Comparison of ENCODE assay signal across 8 mouse cellular contexts in genomic region chr13:31800581-31801576, GRCm38 (mm10). TPM values are rescaled to one million over a fixed set of nuclear protein-coding genes. Genes with fewer than 3 reads are reported as not detected.
DNase-seq lines count a peak whose midpoint lies in the region; ATAC-seq and TF ChIP-seq lines count a peak whose summit lies in the region.

No protein-coding gene starts in this region.

- H3K4me2 ChIP-seq in forebrain, embryonic 14.5 days (ENCODE audit: low read length): peak overlapping the region; percentile 55
- peak overlapping the region; percentile 66 for H3K4me2 ChIP-seq in heart, postnatal 0 days (ENCODE audit: low read depth, low read length)
- peak overlapping the region; percentile 44 for H3K4me2 ChIP-seq in liver, embryonic 15.5 days
- H3K4me2 ChIP-seq in neural tube, embryonic 12.5 days (replicated peaks): peak overlapping the region; percentile 64

- under 1% methylated on average over 31 of the region's 43 CpGs for WGBS in forebrain, embryonic 14.5 days
- WGBS in heart, postnatal 0 days: 4% methylated on average over 43 of the region's 43 CpGs
- 1% methylated on average over 43 of the region's 43 CpGs for WGBS in liver, embryonic 15.5 days (ENCODE audit: insufficient replicate concordance)
- WGBS in neural tube, embryonic 12.5 days: 2% methylated on average over 43 of the region's 43 CpGs

- no peaks in the 10 kb centered on the region for H3K36me3 ChIP-seq in forebrain, embryonic 14.5 days (ENCODE audit: control insufficient read depth, insufficient read depth, low read length)
- H3K36me3 ChIP-seq in heart, postnatal 0 days (replicated peaks; ENCODE audit: control insufficient read depth, insufficient read depth, low read length): no peaks in the 10 kb centered on the region
- H3K36me3 ChIP-seq in liver, embryonic 15.5 days (replicated peaks): no peaks in the 10 kb centered on the region
- H3K36me3 ChIP-seq in neural tube, embryonic 12.5 days: no peaks in the 10 kb centered on the region

- H3K4me3 ChIP-seq in brown adipose tissue, adult 24 weeks (ENCODE audit: insufficient read depth, low read depth, low read length): peak overlapping the region; percentile 45
- peak overlapping the region; percentile 32 for H3K4me3 ChIP-seq in forebrain, embryonic 14.5 days (ENCODE audit: low read depth, low read length)
- H3K4me3 ChIP-seq in heart, postnatal 0 days (ENCODE audit: low read depth, low read length): peak overlapping the region; percentile 41
- 0 out of 2 replicates have a peak overlapping the region, but pooled peaks have one; percentile 15 for H3K4me3 ChIP-seq in liver, embryonic 15.5 days (replicated peaks)
- peak overlapping the region; percentile 22 for H3K4me3 ChIP-seq in neural tube, embryonic 12.5 days

- peak; percentile 92 for TF ChIP-seq CTCF in heart, postnatal 0 days (IDR thresholded peaks at IDR 0.05; ENCODE audit: low read depth)

- H3K9me3 ChIP-seq in forebrain, embryonic 14.5 days (replicated peaks; ENCODE audit: control insufficient read depth, low read length): no peaks in the 10 kb centered on the region
- H3K9me3 ChIP-seq in heart, postnatal 0 days (replicated peaks; ENCODE audit: control insufficient read depth, low read length): no peaks in the 10 kb centered on the region
- H3K9me3 ChIP-seq in liver, embryonic 15.5 days (replicated peaks): no peaks in the 10 kb centered on the region
- no peaks in the 10 kb centered on the region for H3K9me3 ChIP-seq in neural tube, embryonic 12.5 days

- peak; percentile 76 for ATAC-seq in CD4-positive, CD25-positive, alpha-beta regulatory T cell, adult 4 months
- peak; percentile 88 for ATAC-seq in forebrain, embryonic 14.5 days
- peak; percentile 82 for ATAC-seq in heart, postnatal 0 days (ENCODE audit: insufficient read depth, low read depth)
- ATAC-seq in liver, embryonic 15.5 days (ENCODE audit: insufficient read depth): no peak
- peak; percentile 84 for ATAC-seq in neural tube, embryonic 12.5 days (ENCODE audit: low FRiP score, low read depth)

- H3K27ac ChIP-seq in brown adipose tissue, adult 24 weeks (replicated peaks; ENCODE audit: low read depth, low read length): no peak overlapping the region
- no peak overlapping the region for H3K27ac ChIP-seq in forebrain, embryonic 14.5 days (ENCODE audit: low read depth, low read length)
- no peak overlapping the region for H3K27ac ChIP-seq in heart, postnatal 0 days (ENCODE audit: low read depth)
- no peak overlapping the region for H3K27ac ChIP-seq in liver, embryonic 15.5 days (replicated peaks)
- H3K27ac ChIP-seq in neural tube, embryonic 12.5 days: no peak overlapping the region

- DNase-seq in forebrain, embryonic 14.5 days (ENCODE audit: low spot score): peak; percentile 83
- DNase-seq in heart, postnatal 0 days (ENCODE audit: low spot score): peak; percentile 80
- peak; percentile 89 to 92 for DNase-seq in kidney, postnatal 25 days
- peak; percentile 95 for DNase-seq in testis, postnatal 10 days (ENCODE audit: low spot score)

- H3K4me1 ChIP-seq in brown adipose tissue, adult 24 weeks (ENCODE audit: control insufficient read depth, insufficient read depth, insufficient read length, low read length): no peaks in the 10 kb centered on the region
- peaks cover 10% of the 10 kb centered on the region; the same call in 1 of the 2 replicates for H3K4me1 ChIP-seq in forebrain, embryonic 14.5 days (ENCODE audit: control insufficient read depth, insufficient read depth, low read length)
- peaks cover 3% of the 10 kb centered on the region for H3K4me1 ChIP-seq in heart, postnatal 0 days (ENCODE audit: control insufficient read depth, insufficient read depth)
- peaks cover 8% of the 10 kb centered on the region; the same call in 1 of the 2 replicates for H3K4me1 ChIP-seq in liver, embryonic 15.5 days (replicated peaks)
- H3K4me1 ChIP-seq in neural tube, embryonic 12.5 days: peaks cover 15% of the 10 kb centered on the region; the same call in 1 of the 2 replicates

- peak overlapping the region; percentile 37 for H3K9ac ChIP-seq in forebrain, embryonic 14.5 days (ENCODE audit: low read length)
- H3K9ac ChIP-seq in heart, postnatal 0 days (replicated peaks; ENCODE audit: low read depth, low read length): no peak overlapping the region
- H3K9ac ChIP-seq in liver, embryonic 15.5 days: no peak overlapping the region
- no peak overlapping the region for H3K9ac ChIP-seq in neural tube, embryonic 12.5 days

- H3K27me3 ChIP-seq in forebrain, embryonic 14.5 days (replicated peaks; ENCODE audit: control insufficient read depth, insufficient read depth, low read length): peaks cover 71% of the 10 kb centered on the region
- H3K27me3 ChIP-seq in heart, postnatal 0 days (ENCODE audit: control insufficient read depth, insufficient read depth, low read length): peaks cover 76% of the 10 kb centered on the region
- peaks cover 87% of the 10 kb centered on the region for H3K27me3 ChIP-seq in liver, embryonic 15.5 days
- peaks cover 77% of the 10 kb centered on the region for H3K27me3 ChIP-seq in neural tube, embryonic 12.5 days (replicated peaks)

- TF ChIP-seq EP300 in heart, postnatal 0 days (IDR thresholded peaks at IDR 0.05; ENCODE audit: low read depth): no peak

RNA-seq across cellular contexts. Expression of gene Foxc1, which starts 5.6 kb away (rescaled TPM):
- polyA plus RNA-seq in CD4-positive, CD25-positive, alpha-beta regulatory T cell, adult 4 months (2017; shearing (Covaris generic)): not detected
- polyA plus RNA-seq in brown adipose tissue, adult 24 weeks (2012; ENCODE audit: insufficient read depth, insufficient read length, missing spikeins): 0.24 and 0.46 TPM in 2 replicates
- 1.4 and 1.5 TPM in 2 replicates for polyA plus RNA-seq in forebrain, embryonic 14.5 days (2014; fragmentation: Nextera tagmentation; extraction: Ambion mirVana)
- total RNA-seq in heart, postnatal 0 days (2014; rRNA removed; ENCODE audit: low replicate concordance): 20.0 and 22.6 TPM in 2 replicates
- 1.5 and 1.6 TPM in 2 replicates for polyA plus RNA-seq in heart, postnatal 0 days (2015; fragmentation: Nextera tagmentation; extraction: Ambion mirVana)
- polyA plus RNA-seq in liver, embryonic 15.5 days (2015; fragmentation: Nextera tagmentation; extraction: Ambion mirVana): 0.01 TPM in 1 of 2 replicates, not detected in the other
- 6.9 and 7.7 TPM in 2 replicates for polyA plus RNA-seq in neural tube, embryonic 12.5 days (2016; fragmentation: Nextera tagmentation; extraction: Ambion mirVana)
